Mouse (Mus musculus) MN1 (cell line): ENCODE data around the gene Lrmp.
"Not testable (repeated sequence)": the region's sequence is repeated elsewhere in the genome, so short reads cannot be mapped to it uniquely, and the experiment has no call there.

Experiments used
- DNase-seq: peaks from one replicate; pipeline ENCODE4 v3.0.0-alpha.2; 2016; ENCODE audit warnings: low spot score

Gene Lrmp

DNA sequence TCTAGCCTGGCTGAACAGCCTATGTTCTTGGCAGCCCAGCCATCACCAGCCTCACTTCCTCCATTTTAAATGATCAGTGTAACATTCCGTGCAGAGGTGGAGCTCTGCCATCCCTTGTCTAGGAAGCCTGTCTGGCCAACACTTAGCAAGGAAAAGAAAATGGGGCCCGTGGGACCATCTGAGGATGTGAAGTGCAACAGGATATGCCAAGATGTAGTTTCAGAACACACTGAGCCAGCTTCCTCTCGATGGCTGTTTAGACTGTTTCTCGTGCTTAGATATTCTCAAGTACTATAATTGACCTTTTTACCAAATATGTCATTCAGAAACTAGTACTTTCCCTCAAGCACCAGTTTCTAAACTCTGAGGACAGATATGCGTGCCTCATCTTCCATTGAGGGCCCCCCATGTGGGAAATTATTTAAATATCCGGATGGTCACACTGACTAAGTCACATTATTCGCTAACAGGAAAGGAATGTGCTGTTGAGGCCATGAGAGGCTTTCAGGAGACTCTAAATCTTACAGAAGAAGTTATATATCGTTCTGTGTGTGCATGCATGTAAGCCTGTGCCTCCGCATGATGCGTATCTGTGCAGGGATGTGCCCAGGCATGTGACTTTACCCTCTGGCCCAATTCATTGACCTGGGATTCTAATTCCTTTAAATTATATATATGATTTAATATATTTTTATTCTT, 11.1 kb upstream of the Lrmp start:
- DNase-seq = no peak

DNA sequence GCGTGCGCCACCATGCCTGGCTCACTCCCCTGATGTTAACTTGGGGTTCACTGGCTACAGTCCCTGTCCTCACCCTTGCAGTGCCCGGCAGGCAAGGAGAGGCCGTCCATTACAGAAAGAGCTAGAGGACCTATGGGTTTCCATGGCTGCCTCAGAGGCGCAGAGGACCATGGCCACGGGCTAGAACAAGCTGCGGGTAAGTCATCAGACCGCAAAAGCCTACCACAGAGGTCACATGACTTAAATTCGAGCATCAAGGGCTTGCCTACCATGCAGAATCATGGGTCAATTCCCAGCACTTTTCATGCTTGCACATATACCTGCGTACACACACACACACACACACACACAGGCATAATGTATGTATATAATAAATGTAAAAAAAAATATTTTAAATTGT, 10.0 kb upstream of the Lrmp start:
- no peak for DNase-seq

DNA sequence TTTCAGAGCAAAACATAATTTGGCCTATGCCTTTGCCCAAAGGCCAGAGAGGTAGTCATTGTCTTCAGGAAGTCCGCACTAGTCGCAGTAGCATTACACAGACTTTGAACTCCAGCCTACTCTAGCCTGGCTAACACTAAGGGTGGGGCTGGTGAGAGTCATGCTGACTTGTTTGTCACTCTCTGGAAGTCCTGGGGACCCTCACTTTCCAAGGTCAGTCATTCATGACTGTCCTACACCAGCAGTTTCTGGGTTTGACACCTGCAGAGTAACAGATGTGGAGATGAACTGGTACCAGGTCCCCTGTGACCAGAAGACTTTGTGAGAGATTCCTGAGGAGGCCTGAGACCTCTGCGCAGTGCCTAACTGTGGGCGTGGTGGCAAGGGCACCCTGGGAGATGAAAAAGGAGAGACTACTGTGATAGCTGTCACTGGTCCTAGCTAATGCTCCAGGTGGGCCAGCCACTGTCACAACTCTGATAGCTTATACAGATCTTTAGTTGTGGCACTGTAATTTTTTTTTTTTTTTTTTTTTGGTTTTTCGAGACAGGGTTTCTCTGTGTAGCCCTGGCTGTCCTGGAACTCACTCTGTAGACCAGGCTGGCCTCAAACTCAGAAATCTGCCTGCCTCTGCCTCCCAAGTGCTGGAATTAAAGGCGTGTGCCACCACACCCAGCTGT, 9.2 kb upstream of the Lrmp start:
- DNase-seq = no peak

DNA sequence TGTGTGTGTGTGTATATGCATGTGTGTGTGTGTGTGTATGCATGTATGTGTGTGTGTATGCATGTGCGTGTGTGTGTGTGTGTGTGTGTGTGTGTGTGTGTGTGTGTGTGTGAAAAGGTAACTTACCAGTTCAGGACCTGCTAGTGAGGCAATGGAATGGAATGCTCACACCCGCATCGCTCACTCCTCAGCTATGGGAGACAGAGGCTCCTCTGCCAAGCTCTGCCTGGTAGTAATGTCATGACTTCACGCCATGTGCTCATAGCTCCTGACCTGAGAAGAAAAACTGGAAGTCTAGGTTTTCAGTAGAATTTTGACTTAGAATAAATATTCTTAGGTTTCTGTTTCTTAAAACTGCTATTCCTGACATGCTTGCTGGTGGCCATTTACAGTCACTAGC, 4.7 kb upstream of the Lrmp start:
- DNase-seq = no peak

DNA sequence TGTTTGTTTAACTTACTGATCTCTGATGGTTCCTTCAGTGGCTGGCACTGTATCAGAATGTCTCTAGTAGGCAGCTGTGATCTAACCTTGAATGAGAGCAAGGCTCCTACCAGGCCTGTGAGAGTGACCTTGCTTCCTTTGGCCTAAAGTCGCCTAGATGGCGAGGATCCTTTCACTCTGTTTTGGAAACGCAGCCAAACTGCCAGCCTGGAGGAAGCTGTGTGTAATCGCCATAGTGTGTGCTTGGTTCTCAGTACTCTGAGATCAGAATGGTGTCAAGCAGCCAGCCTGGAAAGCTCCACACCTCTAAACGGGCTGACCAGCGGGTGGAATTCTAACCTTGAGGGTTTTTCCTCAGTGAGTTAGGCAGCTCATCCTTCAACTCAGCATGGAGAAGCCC, 2.6 kb upstream of the Lrmp start:
- DNase-seq = no peak

DNA sequence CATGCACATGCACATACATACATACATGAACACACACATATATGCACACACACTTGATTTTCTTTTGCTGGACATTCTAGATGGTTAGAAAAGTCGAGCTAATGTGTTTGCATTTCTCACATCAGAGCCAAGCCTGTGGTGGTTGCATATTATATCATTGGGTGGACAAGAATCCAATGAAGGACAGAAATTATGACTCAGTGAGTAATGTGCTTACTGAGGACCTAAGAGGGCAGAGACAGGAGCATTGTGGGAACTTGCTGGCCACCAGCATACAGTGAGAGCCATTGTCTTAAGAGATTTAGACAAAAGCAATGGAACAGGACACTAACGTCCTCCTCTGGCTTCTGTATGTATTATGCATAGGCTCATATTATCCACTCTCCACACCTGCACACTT, 892 bp upstream of the Lrmp start:
- no peak for DNase-seq

DNA sequence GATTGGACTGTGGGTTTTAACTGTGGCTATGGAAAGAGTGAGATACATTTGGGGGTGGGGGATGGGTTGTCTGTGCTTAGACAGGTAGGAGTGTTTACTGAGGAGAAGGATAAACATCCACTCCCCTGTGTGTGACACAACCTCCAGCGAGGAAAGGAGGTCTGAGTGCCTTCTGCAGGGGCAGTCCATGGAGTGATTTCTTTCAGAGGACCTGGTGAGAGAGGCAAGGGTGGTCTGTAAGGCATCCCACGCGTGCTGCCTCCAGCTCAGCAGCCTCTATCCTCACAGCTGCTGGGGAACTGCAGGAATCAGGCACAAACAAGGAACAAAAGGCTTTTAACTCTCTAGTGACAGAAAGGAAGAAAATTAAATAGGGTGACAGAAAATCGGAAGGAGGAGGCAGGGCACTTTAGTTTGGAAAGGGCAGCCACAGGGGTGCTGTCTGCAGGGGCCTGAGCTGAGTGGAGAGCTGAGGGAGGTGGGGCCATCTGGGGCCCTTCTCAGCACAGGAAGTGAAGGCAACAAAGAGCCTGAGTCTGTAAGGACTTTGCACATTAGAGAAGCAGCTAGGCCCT, 732 bp downstream of the Lrmp start:
- no peak for DNase-seq

DNA sequence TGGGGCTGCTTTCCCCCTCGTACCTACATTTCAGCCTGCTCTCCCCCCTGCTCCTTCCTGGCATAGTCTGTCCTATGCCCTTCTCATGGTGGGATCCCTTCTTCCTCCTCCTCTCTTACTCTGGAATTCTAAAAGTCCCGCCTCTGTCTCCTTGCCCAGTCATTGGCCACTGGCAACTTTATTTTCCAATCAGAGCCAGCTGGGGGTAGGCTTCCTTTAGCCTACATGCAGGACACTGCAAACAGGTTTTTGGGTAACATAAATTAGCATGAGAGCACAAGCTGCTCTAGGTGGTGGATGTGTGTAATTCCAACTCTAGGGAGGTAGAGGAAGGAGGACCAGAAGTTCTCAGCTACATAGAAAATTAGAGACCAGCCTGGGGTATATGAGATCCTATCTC, 4.6 kb downstream of the Lrmp start:
- DNase-seq = no peak

DNA sequence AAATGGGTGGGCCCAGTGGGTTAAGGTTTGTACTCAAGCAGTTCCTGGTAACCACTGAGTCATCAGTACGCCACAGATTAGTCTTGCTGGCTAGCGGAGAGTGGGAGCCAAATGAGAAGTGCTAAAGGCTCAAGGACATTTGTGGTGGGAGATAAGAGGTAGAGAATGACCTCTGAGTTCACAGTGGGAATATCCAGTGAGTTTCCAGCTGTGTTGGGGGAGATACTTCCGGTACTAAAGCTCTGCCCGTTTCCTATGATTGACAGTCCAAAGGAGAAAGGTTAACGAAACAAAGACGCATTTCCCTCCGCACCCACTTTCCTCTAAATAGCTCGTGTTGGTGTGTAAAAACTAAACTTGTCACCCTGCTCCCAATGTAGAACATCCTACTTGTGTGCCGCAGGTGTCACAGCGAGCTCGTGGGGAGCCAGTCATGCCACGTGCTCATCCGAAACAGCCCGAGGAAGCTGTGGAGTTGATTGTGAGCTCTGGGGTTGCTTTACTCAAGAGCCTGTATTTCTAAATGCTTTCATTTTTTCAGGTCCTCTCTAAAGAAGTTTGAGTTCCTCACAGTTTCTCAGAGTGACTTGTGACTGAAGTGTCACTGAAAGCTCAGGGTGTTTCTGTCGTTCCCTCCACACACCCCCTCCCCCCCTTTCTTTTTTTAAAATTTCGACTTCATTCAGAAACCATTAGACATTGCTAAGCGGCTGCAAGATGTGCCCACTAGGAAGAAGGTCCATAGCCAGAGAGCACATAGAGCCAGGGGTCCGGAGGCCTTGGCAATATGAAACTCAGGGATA, 5.5 kb downstream of the Lrmp start:
- DNase-seq = no peak

DNA sequence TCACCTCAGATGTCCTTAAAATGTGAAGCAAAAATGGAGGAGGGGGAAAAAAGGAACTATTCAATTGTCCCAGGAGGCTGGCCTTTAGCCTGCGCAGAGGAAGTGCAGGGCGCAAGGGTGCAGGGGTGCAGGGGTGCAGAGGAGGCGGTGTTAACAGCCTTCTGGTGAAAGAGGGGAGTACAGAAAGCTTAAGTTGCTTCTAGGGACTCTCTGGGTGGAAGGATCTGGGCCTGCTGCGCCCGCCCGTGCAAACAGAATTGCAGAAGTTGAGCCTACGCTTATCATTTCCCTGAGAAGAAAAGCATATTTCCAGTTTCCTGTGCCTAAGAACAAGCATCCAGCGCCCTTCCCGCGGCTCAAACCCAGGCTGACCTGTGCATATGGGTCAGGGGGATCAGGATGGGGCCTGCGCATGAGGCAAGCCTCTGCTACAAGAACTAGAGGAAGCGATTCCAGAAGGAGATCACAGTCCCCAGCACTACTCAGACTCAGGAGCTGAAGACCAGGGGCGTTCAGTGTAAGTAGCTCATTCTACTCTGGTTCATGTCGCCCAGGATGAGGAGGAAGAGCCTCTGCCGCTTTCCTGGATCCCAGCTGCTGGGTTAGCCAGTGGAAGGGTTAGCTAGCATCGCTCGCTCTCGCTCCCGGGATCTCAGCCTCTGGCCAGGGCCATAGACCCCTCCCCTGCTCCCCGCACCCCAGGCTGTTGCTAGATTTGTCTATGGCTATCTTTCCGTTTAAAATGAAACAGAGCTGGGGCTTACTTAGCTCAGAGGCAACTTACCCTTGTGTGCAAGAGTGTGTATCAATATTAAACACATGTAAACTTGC, 6.4 kb downstream of the Lrmp start:
- no peak for DNase-seq

DNA sequence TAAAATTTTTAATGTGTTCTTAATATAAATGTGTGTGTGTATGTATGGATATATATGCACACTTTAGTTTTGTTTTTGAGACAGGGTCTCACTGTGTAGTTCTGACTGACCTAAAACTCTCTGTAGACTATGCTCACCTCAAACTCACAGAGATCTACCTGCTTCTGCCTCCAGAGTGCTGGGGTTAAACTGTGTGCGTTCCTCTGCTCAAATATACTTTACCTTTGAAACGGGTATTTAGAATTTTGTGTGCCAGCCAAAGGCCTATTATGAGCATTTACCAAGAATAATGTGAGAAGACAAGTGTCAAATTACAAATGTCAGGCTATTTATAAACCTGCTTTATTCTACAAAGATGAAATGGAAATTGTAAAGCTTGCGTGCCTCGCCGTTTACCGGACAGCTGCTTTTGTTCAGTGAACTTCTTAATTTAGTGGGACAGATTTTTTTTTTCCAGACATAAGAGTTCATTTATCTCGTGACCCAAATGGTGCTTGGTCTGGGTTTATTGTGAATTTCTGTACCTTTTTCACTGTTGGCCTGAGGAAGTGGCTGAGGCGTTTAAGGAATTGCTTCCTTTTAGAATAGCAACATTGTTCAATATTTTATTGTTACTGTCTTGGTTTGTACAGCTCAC, 7.1 kb downstream of the Lrmp start:
- DNase-seq = no peak

DNA sequence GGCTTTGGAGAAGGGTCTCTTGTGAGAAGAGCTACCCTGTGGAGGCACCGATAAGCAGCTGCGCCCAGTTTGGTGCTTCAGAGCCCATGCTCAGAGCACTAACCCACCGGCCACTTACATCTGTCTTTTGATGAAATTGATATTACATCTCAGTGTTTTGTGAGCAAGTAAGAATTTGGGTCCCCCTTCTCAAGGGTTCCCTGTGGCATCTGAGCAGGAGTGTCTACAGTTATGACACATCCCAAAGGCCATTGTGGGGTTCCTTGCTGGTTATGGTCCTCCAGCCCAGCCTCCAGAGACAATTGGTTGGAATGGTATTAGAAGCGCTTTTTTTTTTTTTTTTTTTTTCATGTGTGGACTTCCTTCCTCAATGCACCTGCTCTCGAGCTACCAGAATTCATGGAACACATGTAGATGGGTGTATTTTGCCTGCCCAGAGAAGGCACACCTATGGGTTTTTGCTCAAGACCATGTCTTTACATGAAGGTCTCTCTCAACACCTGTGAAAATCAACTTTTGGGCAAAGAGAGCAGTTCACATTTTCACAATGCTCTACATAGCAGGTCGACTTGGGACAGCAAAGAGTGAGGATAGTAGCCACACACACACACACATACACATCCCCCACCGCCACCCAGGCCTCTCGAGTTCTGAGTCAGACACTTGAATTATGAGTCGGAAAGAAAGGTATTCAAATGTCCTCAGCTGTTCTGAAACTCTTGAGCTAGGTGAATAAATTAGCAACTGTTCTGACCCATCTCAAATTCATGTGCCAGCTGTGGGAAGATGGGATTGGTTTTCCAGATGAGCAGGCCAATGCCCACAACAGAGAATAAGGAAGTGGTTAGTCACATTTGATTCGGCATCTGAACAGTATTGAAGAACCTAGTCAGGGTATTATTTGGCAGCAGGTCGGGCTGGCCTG, 7.9 kb downstream of the Lrmp start:
- DNase-seq = no peak

DNA sequence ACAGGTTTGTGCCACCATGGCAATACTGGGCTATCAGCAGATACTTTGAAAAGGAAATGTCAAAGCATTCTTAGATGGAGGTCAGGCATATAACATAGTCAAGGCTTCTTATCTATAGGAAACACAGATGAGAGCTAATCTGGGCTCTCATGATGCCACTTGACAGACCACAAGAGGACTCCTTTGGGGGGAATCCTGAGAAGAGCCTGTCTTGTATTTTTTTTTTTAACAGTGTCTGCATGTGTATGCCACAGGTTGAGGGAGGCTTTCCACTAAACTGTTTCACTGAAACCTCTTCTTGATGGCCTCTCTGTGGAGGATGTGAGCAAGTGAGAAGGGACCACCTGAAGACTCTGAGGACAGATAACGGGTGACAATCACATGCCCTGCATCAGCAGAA, 9.2 kb downstream of the Lrmp start:
- DNase-seq = no peak

DNA sequence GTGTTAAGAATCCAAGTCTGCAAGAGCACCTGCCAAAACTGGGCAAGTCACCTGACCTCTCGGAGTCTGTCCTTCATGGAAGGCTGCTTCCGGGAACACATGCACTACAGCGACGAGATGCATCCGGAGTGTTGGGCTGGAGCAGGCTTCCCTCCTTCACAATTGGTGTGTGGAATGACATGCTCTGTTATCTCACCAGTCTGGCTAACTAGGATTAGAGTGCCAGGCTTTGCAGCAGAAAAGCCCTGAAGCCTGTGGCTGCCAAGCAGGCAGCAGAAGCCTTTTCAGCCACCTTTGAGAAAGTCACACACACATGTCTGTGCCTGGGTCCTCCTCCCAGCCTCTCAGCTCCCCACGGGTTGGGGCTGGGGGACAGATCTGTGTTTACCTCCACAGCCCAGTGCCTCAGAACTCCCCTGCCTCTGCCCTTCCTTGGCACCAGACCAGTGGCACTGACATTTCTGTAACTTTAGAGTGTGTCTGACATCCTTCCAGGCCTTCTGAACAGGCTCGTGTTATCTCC, 10.2 kb downstream of the Lrmp start:
- peak; percentile 21 for DNase-seq

DNA sequence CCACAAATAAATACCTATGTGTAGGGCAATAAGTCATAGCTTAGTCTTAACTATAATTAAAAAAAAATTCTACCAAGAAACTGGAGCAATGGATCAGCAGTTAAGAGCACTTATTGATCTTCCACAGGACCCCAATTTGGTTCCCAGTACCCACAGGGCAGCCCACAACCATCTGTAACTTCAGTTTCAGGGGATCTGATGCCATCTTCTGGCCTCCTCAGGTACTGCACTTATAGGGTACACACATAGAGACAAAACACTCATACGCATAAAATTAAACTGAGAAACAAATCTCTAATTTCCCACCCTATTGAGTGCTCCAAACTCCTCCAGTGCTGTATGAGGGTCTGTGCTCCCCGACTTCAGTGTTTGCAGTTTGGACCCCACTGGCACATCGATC, 12.2 kb downstream of the Lrmp start:
- no peak for DNase-seq

DNA sequence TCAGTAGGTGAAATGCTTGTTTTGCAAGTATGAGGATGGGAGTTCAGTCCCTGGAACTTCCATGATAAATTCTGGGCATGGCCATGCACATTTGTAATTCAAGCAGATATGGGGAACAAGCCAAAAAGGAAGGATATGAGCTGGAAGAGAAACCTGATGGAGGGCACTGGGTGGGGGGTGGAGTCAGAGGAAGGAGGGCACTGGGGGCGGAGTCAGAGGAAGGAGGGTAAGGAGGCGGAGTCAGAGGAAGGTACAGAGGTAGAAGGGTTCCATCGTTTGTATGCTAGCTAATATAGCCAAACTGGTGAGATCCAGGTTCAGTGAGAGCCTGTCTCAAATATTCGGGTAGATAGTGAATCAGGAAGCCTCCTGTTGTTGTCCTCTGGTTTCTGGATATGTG, 14.1 kb downstream of the Lrmp start:
- no peak for DNase-seq

DNA sequence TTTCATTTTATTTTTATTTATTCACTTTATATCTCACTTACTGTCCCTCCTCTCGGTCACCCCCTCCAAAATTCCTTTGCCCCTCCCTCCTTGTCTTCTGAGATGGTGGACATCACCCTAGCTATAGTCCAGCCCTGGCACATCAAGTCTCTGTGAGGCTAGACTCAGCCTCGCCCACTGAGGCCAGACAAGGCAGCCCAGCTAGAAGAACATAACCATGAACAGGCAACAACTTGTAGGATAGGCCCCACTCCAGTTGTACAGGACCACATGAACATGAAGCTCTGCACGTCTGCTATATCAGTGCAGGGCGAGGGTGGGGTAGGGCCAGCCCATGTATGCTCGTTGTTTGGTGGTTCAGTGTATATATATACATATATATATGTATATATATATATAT, 16.5 kb downstream of the Lrmp start:
- no peak for DNase-seq

DNA sequence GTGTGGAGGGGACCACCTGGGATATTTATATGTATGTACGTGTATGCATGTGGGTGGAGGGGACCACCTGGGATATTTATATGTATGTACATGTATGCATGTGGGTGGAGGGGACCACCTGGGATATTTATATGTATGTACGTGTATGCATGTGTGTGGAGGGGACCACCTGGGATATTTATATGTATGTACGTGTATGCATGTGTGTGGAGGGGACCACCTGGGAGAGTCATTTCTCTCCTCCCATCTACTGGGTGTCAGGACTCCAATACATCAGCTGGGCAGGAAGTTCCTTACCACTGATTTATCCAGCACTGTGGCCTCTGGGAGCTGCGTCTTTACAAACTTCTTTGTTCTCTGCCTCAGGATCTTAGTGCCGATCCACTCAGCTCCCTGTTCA, 17.5 kb downstream of the Lrmp start:
- not testable (repeated sequence) for DNase-seq

DNA sequence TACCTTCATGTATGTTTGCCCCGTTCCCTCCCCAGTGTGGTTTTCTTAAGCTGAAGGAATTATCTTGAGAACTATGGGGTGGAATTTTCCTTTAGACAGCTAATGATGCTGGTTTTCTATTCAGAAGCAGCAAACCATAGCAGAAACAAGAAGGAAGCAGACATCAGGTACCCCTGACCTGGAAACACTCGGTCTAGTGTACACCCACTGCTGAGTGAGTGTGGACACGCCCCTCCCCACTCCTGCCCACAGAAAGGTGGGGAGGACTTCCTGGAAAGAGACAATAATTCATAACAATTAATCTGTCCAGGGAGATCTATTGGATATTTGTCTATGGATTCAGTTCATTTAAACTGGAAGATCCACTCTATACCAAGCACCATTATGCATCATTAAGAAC, 19.8 kb downstream of the Lrmp start:
- no peak for DNase-seq

DNA sequence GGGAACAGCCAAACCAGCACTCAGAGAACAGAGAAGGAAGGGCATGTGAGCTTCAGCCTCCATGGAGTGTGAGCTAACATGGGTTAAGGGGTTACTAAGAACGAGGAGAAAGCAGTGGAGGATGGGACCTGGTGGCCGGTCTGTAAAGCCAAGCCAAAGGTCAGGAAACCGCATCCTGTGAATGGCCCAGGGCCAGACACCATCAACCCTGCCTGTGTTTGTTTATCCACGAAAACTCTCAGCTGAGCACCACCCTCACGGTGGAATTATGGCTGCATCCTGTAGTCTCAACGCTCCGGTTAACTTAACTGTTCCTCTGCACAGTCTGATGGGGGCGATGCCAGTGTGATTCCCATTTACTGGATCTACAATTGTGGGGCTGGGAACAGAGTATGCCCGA, 20.4 kb downstream of the Lrmp start:
- no peak for DNase-seq
